Mouse (Mus musculus): ENCODE measurements around the gene Lrrk2.

Gene Lrrk2

GRCm38 (mm10) chr15:91690648-91691047 lies 17.7 kb downstream of the Lrrk2 start:
- no peak for DNase-seq

DNA sequence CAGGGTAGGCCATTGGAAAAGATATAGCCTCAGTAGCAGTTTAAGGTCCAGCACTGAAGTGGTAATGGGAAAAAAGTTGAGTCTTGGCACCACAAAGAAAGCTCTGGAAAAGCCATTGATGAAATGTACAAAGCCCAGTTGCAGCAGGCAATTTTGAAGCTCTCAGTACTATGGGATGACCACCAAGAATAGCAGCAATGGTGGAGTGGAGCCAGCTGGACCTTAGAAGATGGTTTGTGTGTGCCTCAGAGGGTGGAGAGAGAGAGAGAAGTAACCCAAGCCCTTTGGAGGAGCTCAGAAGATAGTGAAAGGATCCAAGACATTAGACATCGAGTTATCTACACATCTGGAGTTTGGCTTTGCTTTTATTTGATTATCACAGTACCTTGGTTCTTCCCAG lies 20.1 kb downstream of the Lrrk2 start:
- DNase-seq: no peak

DNA sequence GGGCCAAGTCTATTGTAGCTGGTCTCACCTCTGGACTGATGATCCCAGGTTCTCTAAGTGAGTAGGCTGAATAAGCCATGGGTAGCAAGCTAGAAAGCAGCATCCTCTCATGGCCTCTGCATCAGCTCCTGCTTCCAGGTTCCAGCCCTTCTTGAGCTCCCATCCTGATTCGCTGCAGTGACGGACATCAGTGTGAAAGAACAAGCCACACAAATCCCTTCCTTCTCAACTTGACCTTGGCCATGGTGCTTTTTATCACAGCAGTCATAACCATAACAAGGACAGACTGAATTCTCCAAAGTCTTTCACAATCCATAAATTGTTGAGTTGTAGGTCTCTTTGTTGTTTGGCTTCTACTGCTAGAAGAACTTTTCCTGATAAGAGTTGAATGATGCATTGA lies 20.9 kb downstream of the Lrrk2 start:
- no peak for DNase-seq

DNA sequence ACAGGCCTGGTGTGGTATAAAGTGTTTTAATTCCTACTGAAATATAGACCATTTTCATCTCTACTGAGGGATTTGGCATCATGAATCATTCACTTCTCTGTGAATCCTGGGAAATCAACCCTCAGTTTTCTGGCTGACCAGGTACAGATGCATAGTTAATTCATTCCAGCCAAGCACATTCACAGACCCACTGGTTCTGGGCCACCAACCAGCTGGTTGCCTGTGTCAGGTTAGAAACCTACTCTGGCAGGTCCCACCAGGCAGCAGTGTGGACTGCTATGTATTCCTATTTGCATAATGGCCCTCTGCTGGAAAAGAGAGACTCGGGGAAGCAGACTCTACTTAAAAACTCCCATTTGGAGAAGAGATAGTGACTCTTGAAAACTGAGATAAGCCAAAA lies 27.9 kb downstream of the Lrrk2 start:
- DNase-seq: no peak

- DNase-seq: no peak
Observed at GRCm38 (mm10) chr15:91702991-91703715, 30.2 kb downstream of the Lrrk2 start.

DNA sequence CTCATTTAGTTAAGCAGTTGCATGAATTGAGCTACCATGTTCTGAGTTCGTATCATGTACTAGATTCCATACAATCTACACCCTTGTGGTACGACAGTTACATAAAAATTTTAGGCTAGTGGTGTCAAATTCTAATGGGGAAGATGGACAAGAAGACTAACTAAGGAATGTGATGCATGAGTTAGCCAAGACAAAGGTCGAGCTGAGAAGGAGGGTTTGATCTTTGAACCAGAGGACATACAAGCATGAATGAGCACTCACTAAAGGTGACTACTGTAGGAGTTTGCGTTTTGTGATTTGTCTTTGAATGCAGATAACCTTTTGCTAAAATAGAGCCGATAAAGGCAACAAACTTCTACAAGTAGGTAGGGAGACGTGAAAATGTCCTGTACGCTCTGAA lies 31.1 kb downstream of the Lrrk2 start:
- no peak for DNase-seq

- no peak for DNase-seq
Observed at GRCm38 (mm10) chr15:91709207-91710130, 36.5 kb downstream of the Lrrk2 start.

GRCm38 (mm10) chr15:91735216-91735922 lies 62.4 kb downstream of the Lrrk2 start:
- no peak for DNase-seq

GRCm38 (mm10) chr15:91736791-91737533 lies 64.0 kb downstream of the Lrrk2 start:
- DNase-seq: no peak

GRCm38 (mm10) chr15:91738808-91739207 lies 65.8 kb downstream of the Lrrk2 start:
- no peak for DNase-seq

- DNase-seq: no peak
Observed at GRCm38 (mm10) chr15:91745501-91745900, 72.5 kb downstream of the Lrrk2 start.

DNA sequence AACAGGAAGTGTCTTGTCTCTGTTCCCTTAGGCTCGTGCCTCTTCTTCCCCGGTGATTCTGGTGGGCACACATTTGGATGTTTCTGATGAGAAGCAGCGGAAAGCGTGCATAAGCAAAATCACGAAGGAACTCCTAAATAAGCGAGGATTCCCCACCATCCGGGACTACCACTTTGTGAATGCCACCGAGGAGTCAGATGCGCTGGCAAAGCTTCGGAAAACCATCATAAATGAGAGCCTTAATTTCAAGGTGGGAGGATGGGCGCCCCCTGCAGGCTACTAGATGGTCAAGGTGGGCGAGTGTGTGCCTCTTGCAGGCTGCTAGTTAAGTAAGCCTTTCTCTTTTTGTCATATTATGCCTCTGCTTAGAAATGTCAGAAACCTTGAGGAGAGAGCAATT lies 79.1 kb downstream of the Lrrk2 start:
- no peak for DNase-seq

GRCm38 (mm10) chr15:91753378-91754080 lies 80.6 kb downstream of the Lrrk2 start:
- no peak for DNase-seq

DNA sequence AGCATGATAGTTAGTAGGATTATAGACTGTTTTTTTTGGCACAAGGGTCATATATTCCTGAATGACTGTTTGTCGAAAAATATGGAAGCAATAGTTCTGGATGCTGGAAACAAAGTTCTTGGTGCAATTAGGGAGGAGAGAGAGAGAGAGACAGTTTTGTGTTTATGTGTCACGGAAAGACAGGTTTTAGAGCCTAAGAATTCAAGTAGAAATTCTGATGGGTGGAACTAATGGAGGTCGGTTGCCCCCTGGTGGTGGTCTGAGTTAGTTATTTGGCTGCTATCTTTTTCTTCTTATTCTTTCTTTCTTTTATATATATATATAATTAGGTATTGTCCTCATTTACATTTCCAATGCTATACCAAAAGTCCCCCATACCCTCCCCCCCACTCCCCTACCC lies 81.6 kb downstream of the Lrrk2 start:
- DNase-seq: no peak

DNA sequence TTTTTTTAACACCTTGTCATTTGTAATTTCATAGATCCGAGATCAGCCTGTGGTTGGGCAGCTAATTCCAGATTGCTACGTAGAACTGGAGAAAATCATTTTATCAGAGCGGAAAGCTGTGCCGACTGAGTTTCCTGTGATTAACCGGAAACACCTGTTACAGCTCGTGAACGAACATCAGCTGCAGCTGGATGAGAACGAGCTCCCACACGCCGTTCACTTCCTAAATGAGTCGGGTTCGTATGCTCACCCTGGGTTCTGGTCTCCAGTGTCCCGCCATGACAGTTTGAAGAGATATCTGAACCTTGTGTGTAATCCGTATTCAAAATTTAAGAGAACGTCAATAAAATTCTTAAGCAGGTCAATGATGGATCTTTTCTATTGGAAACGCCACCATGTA lies 82.8 kb downstream of the Lrrk2 start:
- no peak for DNase-seq

DNA sequence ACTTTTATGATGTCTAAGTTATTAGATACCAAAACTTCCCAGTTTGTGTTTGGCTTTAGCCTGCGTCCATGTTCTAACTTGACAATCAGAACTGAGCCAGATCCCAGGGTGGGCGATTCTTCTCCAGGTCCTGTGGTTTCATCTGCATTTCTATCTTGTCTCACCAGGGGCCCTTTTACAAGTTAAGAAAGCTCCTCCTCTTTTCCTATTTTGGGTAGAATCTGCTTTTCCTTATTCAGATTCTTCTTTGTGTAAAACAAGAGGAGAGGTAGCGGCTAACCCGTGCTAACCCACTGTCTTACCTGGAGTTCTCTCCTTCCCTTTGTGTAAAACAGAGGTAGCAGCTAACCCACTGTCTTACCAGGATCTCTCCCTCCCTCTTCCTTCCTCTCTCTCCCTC lies 99.1 kb downstream of the Lrrk2 start:
- DNase-seq: no peak

DNA sequence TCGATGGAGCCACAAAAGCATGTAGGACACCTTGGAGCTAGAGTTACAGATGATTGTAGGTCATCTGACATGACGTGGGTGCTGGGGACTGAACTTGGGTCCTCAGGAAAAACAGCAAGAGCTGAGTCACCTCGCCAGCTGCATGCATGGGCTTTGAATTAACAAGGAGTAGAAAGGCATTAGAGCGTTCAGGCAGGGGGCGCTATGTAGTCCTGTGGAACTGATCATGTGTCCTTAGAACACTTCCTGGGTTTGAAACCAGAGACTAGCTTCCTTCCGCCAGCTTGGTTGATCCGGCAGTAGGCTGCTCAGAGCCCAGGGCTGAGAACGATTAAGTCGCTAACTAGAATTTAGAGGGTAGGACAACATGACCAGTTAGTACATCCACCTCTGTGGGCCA lies 106.2 kb downstream of the Lrrk2 start:
- DNase-seq: no peak

DNA sequence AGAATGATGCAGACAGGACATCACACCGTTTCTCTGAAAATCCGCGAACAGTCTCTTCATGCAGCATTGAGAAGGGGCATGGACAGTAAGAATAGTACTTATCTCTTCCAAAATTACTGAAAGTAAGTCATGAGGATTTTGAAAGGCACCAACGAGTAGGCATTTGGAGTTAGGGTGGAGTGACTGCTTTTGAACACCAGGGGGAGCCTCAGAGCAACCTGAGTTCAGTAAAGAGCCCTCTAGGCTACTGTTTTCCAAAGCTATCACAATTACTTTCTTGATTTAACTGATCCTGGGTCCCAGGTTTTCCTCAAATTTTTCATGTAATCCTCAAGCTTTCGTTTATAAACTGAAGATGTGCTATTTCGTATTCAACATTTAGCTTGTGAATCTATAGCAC lies 108.2 kb downstream of the Lrrk2 start:
- no peak for DNase-seq

DNA sequence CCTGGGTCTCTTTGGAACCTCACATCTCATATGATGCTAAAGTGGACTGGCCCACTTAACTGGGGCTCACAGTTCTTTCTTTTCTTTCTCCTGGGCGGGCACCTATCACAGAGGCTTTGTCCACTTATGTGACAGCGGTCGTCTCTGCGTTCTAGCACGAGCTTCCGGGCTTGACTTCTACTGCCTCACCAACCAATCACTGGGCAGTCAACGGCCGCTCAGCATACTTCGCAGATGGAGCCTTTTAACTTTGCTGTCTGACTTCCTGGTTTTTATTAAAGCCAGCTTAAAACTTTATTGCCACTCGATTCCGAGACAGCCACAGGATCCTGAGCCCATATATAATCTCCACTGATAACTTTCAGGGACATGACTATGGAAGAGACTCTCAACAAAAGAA lies 115.4 kb downstream of the Lrrk2 start:
- DNase-seq: no peak

GRCm38 (mm10) chr15:91806463-91806862 lies 133.5 kb downstream of the Lrrk2 start:
- no peak for DNase-seq

GRCm38 (mm10) chr15:91835319-91835718 lies 162.3 kb downstream of the Lrrk2 start:
- DNase-seq: no peak

DNA sequence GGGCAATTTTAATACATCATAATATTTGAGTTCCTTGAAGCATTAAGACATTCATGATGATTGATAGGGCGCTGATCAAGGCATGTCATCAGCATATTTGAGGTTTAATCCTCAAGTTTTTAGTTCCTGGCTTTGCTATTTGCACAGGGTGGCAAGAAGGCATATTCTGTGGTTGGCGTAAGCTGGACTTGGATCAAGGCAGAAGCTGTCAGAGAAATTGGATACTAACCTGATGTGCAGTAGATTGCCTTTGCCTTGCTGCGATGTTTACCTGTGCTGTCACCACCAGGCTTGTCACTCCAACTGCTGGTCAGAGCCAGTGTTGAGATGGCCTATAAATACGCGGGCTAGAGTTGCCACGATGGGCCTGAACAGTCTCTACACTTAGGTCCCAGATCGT lies 165.0 kb downstream of the Lrrk2 start, which contains the start of gene Smgc:
Gene Smgc, plus strand, starts transcription at position 301 of the 400 bp plus-strand sequence.
- DNase-seq: no peak
